Mouse (Mus musculus) kidney, postnatal 14 days (tissue): Measurements from ENCODE around the gene Acta1.

Experiments
- DNase-seq: peaks from one replicate; pipeline ENCODE4 v3.0.0; 2022; ENCODE audit warnings: mixed read lengths

Acta1 gene

GRCm38 (mm10) chr8:123894502-123895097, at the start of gene Acta1:
Gene Acta1, minus strand, starts transcription at chr8:123894751.
- DNase-seq, result no peak

- DNase-seq, result no peak
Observed at GRCm38 (mm10) chr8:123929026-123929425, 34.5 kb upstream of the Acta1 start.

- DNase-seq, result no peak
Observed at GRCm38 (mm10) chr8:123925671-123926070, 31.1 kb upstream of the Acta1 start.

GRCm38 (mm10) chr8:123924719-123925118, 30.2 kb upstream of the Acta1 start:
- DNase-seq, result peak; percentile 86

GRCm38 (mm10) chr8:123914635-123915034, 20.1 kb upstream of the Acta1 start:
- no peak for DNase-seq

- DNase-seq, result no peak
Observed at GRCm38 (mm10) chr8:123912265-123912664, 17.7 kb upstream of the Acta1 start.

GRCm38 (mm10) chr8:123907604-123908003, 13.1 kb upstream of the Acta1 start:
- no peak for DNase-seq

GRCm38 (mm10) chr8:123902653-123903052, 8.1 kb upstream of the Acta1 start:
- no peak for DNase-seq

- peak; percentile 34 for DNase-seq
Observed at GRCm38 (mm10) chr8:123899366-123899765, 4.8 kb upstream of the Acta1 start.

- no peak for DNase-seq
Observed at GRCm38 (mm10) chr8:123898576-123898975, 4.0 kb upstream of the Acta1 start.

- DNase-seq, result no peak
Observed at GRCm38 (mm10) chr8:123896774-123897173, 2.2 kb upstream of the Acta1 start.

GRCm38 (mm10) chr8:123896366-123896761, 1.8 kb upstream of the Acta1 start:
- DNase-seq, result no peak

- DNase-seq, result no peak
Observed at GRCm38 (mm10) chr8:123895680-123896365, 1.3 kb upstream of the Acta1 start.

- DNase-seq, result no peak
Observed at GRCm38 (mm10) chr8:123895230-123895629, 679 bp upstream of the Acta1 start.

GRCm38 (mm10) chr8:123893413-123893812, 1.1 kb downstream of the Acta1 start:
- DNase-seq, result no peak

- no peak for DNase-seq
Observed at GRCm38 (mm10) chr8:123892586-123893155, 1.9 kb downstream of the Acta1 start.

- no peak for DNase-seq
Observed at GRCm38 (mm10) chr8:123891883-123892585, 2.5 kb downstream of the Acta1 start.

GRCm38 (mm10) chr8:123891271-123891670, 3.3 kb downstream of the Acta1 start:
- DNase-seq, result peak; percentile 55

GRCm38 (mm10) chr8:123889797-123890196, 4.8 kb downstream of the Acta1 start:
- no peak for DNase-seq

GRCm38 (mm10) chr8:123887956-123888355, 6.6 kb downstream of the Acta1 start:
- DNase-seq, result no peak

GRCm38 (mm10) chr8:123887163-123887562, 7.4 kb downstream of the Acta1 start:
- no peak for DNase-seq

- DNase-seq, result no peak
Observed at GRCm38 (mm10) chr8:123884721-123885565, 9.6 kb downstream of the Acta1 start.

GRCm38 (mm10) chr8:123883094-123883493, 11.5 kb downstream of the Acta1 start:
- no peak for DNase-seq
